Mouse (Mus musculus): ENCODE data around the gene Aen.

The Aen gene

GRCm38 (mm10) chr7:78895653-78896333, at the start of gene Aen:
Gene Aen, plus strand, starts transcription at chr7:78895854.
- DNase-seq (ENCODE audit: low spot score), result peak; percentile 99

GRCm38 (mm10) chr7:78846066-78846716, 49.5 kb upstream of the Aen start:
- DNase-seq (ENCODE audit: low spot score), result no peak

- DNase-seq (ENCODE audit: low spot score), result peak; percentile 83
These were observed 48.8 kb upstream of the Aen start, which contains the start of gene Det1 for GRCm38 (mm10) chr7:78846737-78847434. Gene Det1, minus strand, starts transcription at chr7:78847263.

- DNase-seq (ENCODE audit: low spot score), result no peak
These were observed 41.6 kb upstream of the Aen start for GRCm38 (mm10) chr7:78854051-78854450.

GRCm38 (mm10) chr7:78855044-78855655, 40.5 kb upstream of the Aen start:
- DNase-seq (ENCODE audit: low spot score), result no peak

- no peak for DNase-seq (ENCODE audit: low spot score)
These were observed 31.7 kb upstream of the Aen start for GRCm38 (mm10) chr7:78863796-78864445.

GRCm38 (mm10) chr7:78864446-78864802, 31.2 kb upstream of the Aen start:
- DNase-seq (ENCODE audit: low spot score), result no peak

- DNase-seq (ENCODE audit: low spot score), result no peak
These were observed 30.3 kb upstream of the Aen start for GRCm38 (mm10) chr7:78865212-78865949.

- no peak for DNase-seq (ENCODE audit: low spot score)
These were observed 26.9 kb upstream of the Aen start for GRCm38 (mm10) chr7:78868731-78869130.

GRCm38 (mm10) chr7:78872366-78872765, 23.3 kb upstream of the Aen start:
- no peak for DNase-seq (ENCODE audit: low spot score)

- no peak for DNase-seq (ENCODE audit: low spot score)
These were observed 22.8 kb upstream of the Aen start for GRCm38 (mm10) chr7:78872831-78873230.

GRCm38 (mm10) chr7:78881607-78882468, 13.8 kb upstream of the Aen start:
- no peak for DNase-seq (ENCODE audit: low spot score)

- no peak for DNase-seq (ENCODE audit: low spot score)
These were observed 13.2 kb upstream of the Aen start for GRCm38 (mm10) chr7:78882469-78882837.

- DNase-seq (ENCODE audit: low spot score), result no peak
These were observed 12.5 kb upstream of the Aen start for GRCm38 (mm10) chr7:78883016-78883725.

- DNase-seq (ENCODE audit: low spot score), result no peak
These were observed 12.0 kb upstream of the Aen start for GRCm38 (mm10) chr7:78883726-78884060.

- DNase-seq (ENCODE audit: low spot score), result no peak
These were observed 11.5 kb upstream of the Aen start for GRCm38 (mm10) chr7:78884139-78884538.

GRCm38 (mm10) chr7:78885404-78885803, 10.2 kb upstream of the Aen start:
- DNase-seq (ENCODE audit: low spot score), result no peak

- no peak for DNase-seq (ENCODE audit: low spot score)
These were observed 9.2 kb upstream of the Aen start for GRCm38 (mm10) chr7:78886496-78886895.

GRCm38 (mm10) chr7:78887431-78887842, 8.2 kb upstream of the Aen start:
- DNase-seq (ENCODE audit: low spot score), result no peak

GRCm38 (mm10) chr7:78890641-78891040, 5.0 kb upstream of the Aen start:
- peak; percentile 78 for DNase-seq (ENCODE audit: low spot score)
